Mouse (Mus musculus): ENCODE results near the gene V1ra8. TPM values are rescaled to one million over a fixed set of nuclear protein-coding genes. Genes with fewer than 3 reads are reported as not detected.

V1ra8 gene
- polyA plus RNA-seq (2017; shearing (Covaris generic)): not detected

GRCm38 (mm10) chr6:90202493-90202892 lies at the start of gene V1ra8:
Gene V1ra8, plus strand, starts transcription at chr6:90202793.

GRCm38 (mm10) chr6:90174508-90174907 lies 28.1 kb upstream of the V1ra8 start, which contains the start of gene Vmn1r52:
Gene Vmn1r52, plus strand, starts transcription at chr6:90174808.

GRCm38 (mm10) chr6:90224338-90224737 lies 21.7 kb downstream of the V1ra8 start, which contains the start of gene Vmn1r53:
Gene Vmn1r53, minus strand, starts transcription at chr6:90224438.

GRCm38 (mm10) chr6:90246000-90246399 lies 43.4 kb downstream of the V1ra8 start, which contains the start of gene Vmn1r54:
Gene Vmn1r54, plus strand, starts transcription at chr6:90246300.

Other genes starting within 250 kb of the V1ra8 start
- gene Vmn1r46, start 233.5 kb upstream of the V1ra8 start, polyA plus RNA-seq (2017; shearing (Covaris generic)): 0.02 TPM
- not detected for gene Vmn1r47, start 186.6 kb upstream of the V1ra8 start, polyA plus RNA-seq (2017; shearing (Covaris generic))
- gene Vmn1r48, start 166.0 kb upstream of the V1ra8 start, polyA plus RNA-seq (2017; shearing (Covaris generic)): not detected
- gene Vmn1r49, start 124.3 kb upstream of the V1ra8 start, polyA plus RNA-seq (2017; shearing (Covaris generic)): 0.04 TPM
- gene Vmn1r50, start 101.4 kb upstream of the V1ra8 start, polyA plus RNA-seq (2017; shearing (Covaris generic)): not detected
- gene Vmn1r51, start 80.2 kb upstream of the V1ra8 start, polyA plus RNA-seq (2017; shearing (Covaris generic)): not detected
- gene Vmn1r52, start 28.0 kb upstream of the V1ra8 start, polyA plus RNA-seq (2017; shearing (Covaris generic)): not detected
- not detected for gene Vmn1r53, start 21.6 kb downstream of the V1ra8 start, polyA plus RNA-seq (2017; shearing (Covaris generic))
- gene Vmn1r54, start 43.5 kb downstream of the V1ra8 start, polyA plus RNA-seq (2017; shearing (Covaris generic)): not detected
- not detected for gene BC048671, start 98.4 kb downstream of the V1ra8 start, polyA plus RNA-seq (2017; shearing (Covaris generic))
- not detected for gene Chst13, start 122.4 kb downstream of the V1ra8 start, polyA plus RNA-seq (2017; shearing (Covaris generic))
- not detected for gene Uroc1, start 130.5 kb downstream of the V1ra8 start, polyA plus RNA-seq (2017; shearing (Covaris generic))
- gene Zxdc, start 166.7 kb downstream of the V1ra8 start, polyA plus RNA-seq (2017; shearing (Covaris generic)): 2.4 TPM
- gene Cfap100, start 226.0 kb downstream of the V1ra8 start, polyA plus RNA-seq (2017; shearing (Covaris generic)): not detected